Mouse (Mus musculus) limb, embryonic 14.5 days (tissue): ENCODE measurements around the gene Ldhal6b. TPM values are rescaled to one million over a fixed set of nuclear protein-coding genes. Genes with fewer than 3 reads are reported as not detected.

ENCODE experiments used
- ATAC-seq: fragments of 200-750 bp; cut with Nextera tagmentation; 2 replicates; pipeline ENCODE4 v1.8.0; 2017; ENCODE audit warnings: low read depth, moderate number of reproducible peaks, moderate TSS enrichment; ENCODE audit not compliant: low FRiP score
- DNase-seq: peaks from one replicate; pipeline ENCODE4 v3.0.0-alpha.2; 2015; ENCODE audit warnings: low spot score
- H3K27ac ChIP-seq: fragments of 300-500 bp; sonication (generic); replicated peaks from 2 replicates; pipeline ENCODE4 v1.5.1; 2014; ENCODE audit warnings: low read depth, mild to moderate bottlenecking, low read length, moderate library complexity, mixed read lengths
- H3K27me3 ChIP-seq: fragments of 300-500 bp; sonication (generic); 2 replicates; pipeline ENCODE4 v1.6.1; 2014; ENCODE audit warnings: low read length, mixed read lengths; ENCODE audit not compliant: control insufficient read depth, insufficient read depth
- H3K36me3 ChIP-seq: fragments of 300-500 bp; sonication (generic); 2 replicates; pipeline ENCODE4 v1.6.1; 2014; ENCODE audit warnings: mild to moderate bottlenecking, low read length, moderate library complexity, mixed read lengths; ENCODE audit not compliant: control insufficient read depth, insufficient read depth
- H3K4me1 ChIP-seq: fragments of 300-500 bp; sonication (generic); 2 replicates; pipeline ENCODE4 v1.6.1; 2014; ENCODE audit warnings: antibody characterized with exemption, low read length, mixed read lengths; ENCODE audit not compliant: control insufficient read depth, insufficient read depth
- H3K4me2 ChIP-seq: fragments of 300-500 bp; sonication (generic); replicated peaks from 2 replicates; pipeline ENCODE4 v1.6.1; 2014; ENCODE audit warnings: low read depth, mild to moderate bottlenecking, low read length, moderate library complexity; ENCODE audit not compliant: severe bottlenecking
- H3K4me3 ChIP-seq: fragments of 300-500 bp; sonication (generic); replicated peaks from 2 replicates; pipeline ENCODE4 v1.5.1; 2014; ENCODE audit warnings: low read length
- H3K9ac ChIP-seq: fragments of 300-500 bp; sonication (generic); 2 replicates; pipeline ENCODE4 v1.6.1; 2014; ENCODE audit warnings: mild to moderate bottlenecking, low read depth, low read length, moderate library complexity; ENCODE audit not compliant: severe bottlenecking
- H3K9me3 ChIP-seq: fragments of 300-500 bp; sonication (generic); 2 replicates; pipeline ENCODE4 v1.6.1; 2016; ENCODE audit warnings: low read length; ENCODE audit not compliant: control insufficient read depth
- POLR2A ChIP-seq: fragments of 200-500 bp; IDR thresholded peaks from 2 replicates; pipeline ENCODE4 v1.8.0; 2012; ENCODE audit warnings: inconsistent platforms, mild to moderate bottlenecking, moderate library complexity, borderline replicate concordance; ENCODE audit not compliant: insufficient read depth, insufficient read length; ENCODE audit errors: extremely low read depth
- WGBS: fragments of 180-500 bp; shearing (Covaris S2); extraction: QIAGEN DNeasy Blood & Tissue Kit; methylation state at CpG from one replicate; pipeline ENCODE4 v1.1.7; 2014; 5-methylcytosine and 5-hydroxymethylcytosine counted together
- polyA plus RNA-seq, 2 experiments: library from polyadenylated mRNA; depleted of rRNA in 1 of 2; stranded (reverse) in 1 of 2; unstranded in 1 of 2; fragments of >200 nt; fragmentation: Nextera tagmentation in 1 of 2; extraction: Ambion mirVana in 1 of 2; gene quantifications; 2 replicates each; pipeline versions ENCODE4 v1.2.1 to v1.2.3; 2012 to 2014

Ldhal6b gene
- polyA plus RNA-seq, 2 experiments = 0.47 TPM; not detected in 1

GRCm38 (mm10) chr17:5419056-5419455 lies 489 bp upstream of the Ldhal6b start:
- H3K4me1 ChIP-seq = no peaks in the 10 kb centered on the region
- TF ChIP-seq POLR2A = no peak
- no peaks in the 10 kb centered on the region for H3K27me3 ChIP-seq
- H3K9me3 ChIP-seq = no peaks in the 10 kb centered on the region
- 95% methylated on average over 9 of the region's 9 CpGs for WGBS
- ATAC-seq (no peak), DNase-seq (no peak)
- no peak overlapping the region for H3K4me2 ChIP-seq
- peaks cover 35% of the 10 kb centered on the region for H3K36me3 ChIP-seq
- H3K4me3 ChIP-seq = no peak overlapping the region
- no peak overlapping the region for H3K9ac ChIP-seq
- no peak overlapping the region for H3K27ac ChIP-seq

DNA sequence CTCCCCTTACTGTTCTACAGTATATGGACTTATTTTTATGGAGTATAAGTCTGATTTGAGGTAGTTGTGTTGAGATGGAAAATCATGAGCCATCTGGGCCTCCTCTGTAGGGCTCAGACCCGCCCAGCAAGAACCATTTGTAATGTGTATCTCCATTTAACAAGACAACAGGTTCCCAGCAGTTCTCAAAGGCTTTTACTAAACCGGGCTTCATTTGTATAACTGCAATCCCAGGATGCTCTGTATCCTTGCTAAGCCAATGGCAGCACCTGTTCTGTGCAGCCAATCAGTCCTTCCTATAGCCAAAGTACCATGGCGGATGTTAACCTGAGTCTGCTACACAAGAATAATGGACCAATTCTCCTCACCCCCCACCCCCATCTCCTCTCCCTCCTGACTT lies 2.0 kb downstream of the Ldhal6b start:
- H3K4me3 ChIP-seq = no peak overlapping the region
- no peak overlapping the region for H3K27ac ChIP-seq
- no peak for DNase-seq
- TF ChIP-seq POLR2A = no peak
- 77% methylated on average over 3 of the region's 3 CpGs for WGBS
- no peak overlapping the region for H3K4me2 ChIP-seq
- no peaks in the 10 kb centered on the region for H3K27me3 ChIP-seq
- H3K4me1 ChIP-seq = no peaks in the 10 kb centered on the region
- no peaks in the 10 kb centered on the region for H3K9me3 ChIP-seq
- peaks cover 36% of the 10 kb centered on the region for H3K36me3 ChIP-seq
- no peak for ATAC-seq
- no peak overlapping the region for H3K9ac ChIP-seq

DNA sequence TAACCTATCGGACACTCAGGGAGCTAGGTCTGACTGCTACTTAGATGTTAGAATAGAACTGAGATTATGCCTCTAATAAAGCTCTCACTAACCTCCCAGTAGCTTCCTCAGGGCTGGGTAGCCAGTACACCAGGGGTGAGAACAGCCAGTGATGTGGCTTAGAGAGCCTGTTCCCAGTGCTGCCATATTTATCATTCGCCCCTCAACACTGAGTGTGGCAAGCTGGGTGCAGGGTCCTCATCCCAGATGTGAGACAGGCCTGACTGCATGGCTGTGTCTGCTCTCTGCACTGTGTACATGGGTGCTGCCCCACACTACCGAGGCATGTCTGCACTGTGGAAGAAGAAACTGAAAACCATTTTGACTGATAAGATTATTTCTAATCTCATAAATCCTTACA lies 4.5 kb downstream of the Ldhal6b start:
- Histone ChIP-seq H3K9ac (no peak overlapping the region), H3K4me3 (no peak overlapping the region), H3K4me2 (no peak overlapping the region), H3K27ac (no peak overlapping the region), H3K9me3 (no peaks in the 10 kb centered on the region), H3K4me1 (no peaks in the 10 kb centered on the region), H3K27me3 (no peaks in the 10 kb centered on the region), H3K36me3 (peaks cover 32% of the 10 kb centered on the region)
- WGBS = 89% methylated on average over 3 of the region's 3 CpGs
- ATAC-seq (no peak), DNase-seq (no peak)
- no peak for TF ChIP-seq POLR2A

DNA sequence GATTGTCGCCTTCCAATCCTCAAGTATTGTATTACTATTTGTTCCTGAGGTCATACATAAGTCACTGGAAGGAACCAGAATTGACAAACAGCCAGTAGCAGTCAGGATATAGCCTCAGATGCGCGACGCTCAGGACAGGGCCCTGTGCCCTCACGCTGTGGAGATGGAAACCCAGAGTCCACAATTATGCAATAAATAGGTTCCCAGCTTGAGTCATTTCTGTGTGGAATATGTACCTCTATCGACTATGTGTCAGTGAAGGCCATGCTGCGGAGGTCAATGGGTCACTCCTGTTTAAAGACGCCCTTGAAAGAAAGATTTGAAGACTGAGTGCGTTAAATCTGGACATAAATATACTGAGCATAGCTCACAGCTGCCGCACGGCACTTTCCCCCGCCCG lies 5.2 kb downstream of the Ldhal6b start:
- Histone ChIP-seq H3K4me1 (no peaks in the 10 kb centered on the region), H3K4me2 (no peak overlapping the region), H3K27ac (no peak overlapping the region), H3K4me3 (no peak overlapping the region), H3K27me3 (no peaks in the 10 kb centered on the region), H3K9ac (no peak overlapping the region), H3K36me3 (peaks cover 25% of the 10 kb centered on the region), H3K9me3 (no peaks in the 10 kb centered on the region)
- DNase-seq (no peak), ATAC-seq (no peak)
- no peak for TF ChIP-seq POLR2A
- WGBS = 90% methylated on average over 13 of the region's 13 CpGs

- no peak for TF ChIP-seq POLR2A
- no peaks in the 10 kb centered on the region for H3K4me1 ChIP-seq
- no peaks in the 10 kb centered on the region for H3K9me3 ChIP-seq
- peaks cover 19% of the 10 kb centered on the region for H3K36me3 ChIP-seq
- DNase-seq (no peak), ATAC-seq (no peak)
- no peak overlapping the region for H3K4me2 ChIP-seq
- no peak overlapping the region for H3K4me3 ChIP-seq
- WGBS = 87% methylated on average over 7 of the region's 7 CpGs
- no peak overlapping the region for H3K27ac ChIP-seq
- no peak overlapping the region for H3K9ac ChIP-seq
- H3K27me3 ChIP-seq = no peaks in the 10 kb centered on the region
Observed at GRCm38 (mm10) chr17:5412740-5413139, 5.8 kb downstream of the Ldhal6b start.

GRCm38 (mm10) chr17:5412301-5412700 lies 6.3 kb downstream of the Ldhal6b start:
- no peak for TF ChIP-seq POLR2A
- Histone ChIP-seq H3K9me3 (no peaks in the 10 kb centered on the region), H3K9ac (no peak overlapping the region), H3K4me3 (no peak overlapping the region), H3K36me3 (peaks cover 15% of the 10 kb centered on the region), H3K27ac (no peak overlapping the region), H3K4me2 (no peak overlapping the region), H3K4me1 (no peaks in the 10 kb centered on the region), H3K27me3 (no peaks in the 10 kb centered on the region)
- DNase-seq (no peak), ATAC-seq (no peak)
- 85% methylated on average over 8 of the region's 8 CpGs for WGBS
